Mouse (Mus musculus): Measurements from ENCODE around the gene Siglec1.

Siglec1 gene

Small RNAs within 50 kb of the gene (microRNA-seq; reads per million reads assigned to microRNA genes)
- gene Mir6973b, result 0 reads per million in 2 experiments
